Mouse (Mus musculus): ENCODE results near the gene Pbld1.

DNA sequence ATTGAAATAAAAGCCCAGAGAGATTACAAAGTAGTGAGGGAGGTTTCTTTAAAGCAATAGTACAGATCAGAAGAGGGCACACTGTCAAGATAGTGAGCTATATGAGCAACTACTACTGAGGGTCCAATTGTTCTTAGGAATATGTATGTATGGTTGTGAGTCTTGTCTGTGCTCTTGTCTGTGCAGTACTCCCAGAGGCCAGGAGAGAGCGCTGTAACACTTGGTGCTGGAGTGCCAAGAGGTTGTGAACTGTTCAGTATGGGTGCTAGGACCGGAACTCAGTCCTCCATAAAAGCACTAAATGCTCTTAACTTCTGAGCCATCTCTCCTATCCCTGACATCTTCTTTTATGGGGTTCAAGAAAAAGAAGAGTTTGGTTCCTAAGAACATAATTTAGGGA is 5.4 kb upstream of the Pbld1 start:
- TF ChIP-seq CTCF (IDR thresholded peaks at IDR 0.05; ENCODE audit: extremely low read depth, insufficient read length, insufficient replicate concordance, low read depth, low read length) (peak; percentile 18; the same call in 1 of the 2 replicates), POLR2A (IDR thresholded peaks at IDR 0.05; ENCODE audit: low read depth, low read length) (no peak)
